Mouse (Mus musculus): ENCODE measurements at regions not wholly inside any gene's neighbourhood (a gene's known extent, or its start where the extent isn't known, plus 50 kb on each side); places are given as distances from the start of the nearest gene placed in this dataset.

- Histone ChIP-seq H3K36me3 (ENCODE audit: insufficient read depth, low read length) (no peaks in the 10 kb centered on the region), H3K4me3 (replicated peaks; ENCODE audit: low read depth, low read length) (no peak overlapping the region), H3K9me3 (replicated peaks; ENCODE audit: low read length) (no peaks in the 10 kb centered on the region), H3K27me3 (ENCODE audit: insufficient read depth, low read length) (no peaks in the 10 kb centered on the region), H3K4me1 (replicated peaks; ENCODE audit: insufficient read depth, low read length) (no peaks in the 10 kb centered on the region), H3K27ac (no peak overlapping the region), H3K9ac (ENCODE audit: low read depth, low read length) (no peak overlapping the region), H3K4me2 (ENCODE audit: low read length) (no peak overlapping the region)
- no peak for ATAC-seq (replicated peaks; ENCODE audit: low FRiP score, low read depth)
- no peak for DNase-seq (ENCODE audit: low spot score)
- 81% methylated on average over 10 of the region's 10 CpGs for WGBS
- TF ChIP-seq CTCF (IDR thresholded peaks at IDR 0.05; ENCODE audit: low read depth), result no peak
Measured at GRCm38 (mm10) chr10:98645681-98646122, 268.5 kb upstream of the Atp2b1 start.

DNA sequence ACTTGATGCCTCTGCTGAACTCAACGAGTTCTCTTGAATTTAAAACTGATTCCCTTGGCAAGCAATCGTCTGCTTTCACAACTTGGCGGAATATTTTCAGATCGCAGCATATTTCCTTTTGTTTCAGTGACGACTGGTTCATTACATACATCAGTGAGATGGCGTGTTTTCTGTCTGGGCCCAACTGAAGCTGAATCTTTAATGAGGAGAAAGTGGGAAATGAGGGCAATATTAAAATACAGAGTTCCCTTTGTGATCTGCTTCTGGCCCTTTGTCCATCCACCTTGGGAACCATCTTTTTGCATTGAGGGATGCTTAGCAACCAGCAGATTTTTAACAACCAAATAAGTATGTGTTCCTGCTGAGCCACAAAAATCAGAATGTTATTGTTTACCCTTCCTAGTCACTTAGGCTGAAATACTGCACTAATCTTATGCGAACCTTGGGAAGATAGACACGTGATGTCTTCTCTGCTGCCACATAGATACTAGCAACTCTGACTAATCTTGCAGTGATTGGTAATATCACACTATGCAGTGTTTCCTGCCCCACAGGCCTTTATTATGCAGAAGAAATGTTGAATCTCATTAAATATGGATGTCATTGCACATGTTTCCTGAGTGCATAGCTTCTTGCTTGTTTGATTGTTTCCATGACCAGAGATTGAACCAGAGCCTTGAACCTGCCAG, 267.8 kb upstream of the Atp2b1 start:
- H3K36me3 ChIP-seq (ENCODE audit: insufficient read depth, low read length), result no peaks in the 10 kb centered on the region
- H3K27me3 ChIP-seq (ENCODE audit: insufficient read depth, low read length), result no peaks in the 10 kb centered on the region
- no peak overlapping the region for H3K4me2 ChIP-seq (ENCODE audit: low read length)
- no peaks in the 10 kb centered on the region for H3K4me1 ChIP-seq (replicated peaks; ENCODE audit: insufficient read depth, low read length)
- 85% methylated on average over 8 of the region's 8 CpGs for WGBS
- DNase-seq (ENCODE audit: low spot score) (no peak), ATAC-seq (replicated peaks; ENCODE audit: low FRiP score, low read depth) (no peak)
- H3K9ac ChIP-seq (ENCODE audit: low read depth, low read length), result no peak overlapping the region
- no peak for TF ChIP-seq CTCF (IDR thresholded peaks at IDR 0.05; ENCODE audit: low read depth)
- H3K27ac ChIP-seq, result no peak overlapping the region
- H3K4me3 ChIP-seq (replicated peaks; ENCODE audit: low read depth, low read length), result no peak overlapping the region
- H3K9me3 ChIP-seq (replicated peaks; ENCODE audit: low read length), result no peaks in the 10 kb centered on the region

GRCm38 (mm10) chr10:98648710-98649245, 265.4 kb upstream of the Atp2b1 start:
- Histone ChIP-seq H3K27ac (no peak overlapping the region), H3K4me1 (replicated peaks; ENCODE audit: insufficient read depth, low read length) (no peaks in the 10 kb centered on the region), H3K4me2 (ENCODE audit: low read length) (no peak overlapping the region), H3K9me3 (replicated peaks; ENCODE audit: low read length) (no peaks in the 10 kb centered on the region), H3K27me3 (ENCODE audit: insufficient read depth, low read length) (no peaks in the 10 kb centered on the region), H3K36me3 (ENCODE audit: insufficient read depth, low read length) (no peaks in the 10 kb centered on the region), H3K9ac (ENCODE audit: low read depth, low read length) (no peak overlapping the region), H3K4me3 (replicated peaks; ENCODE audit: low read depth, low read length) (no peak overlapping the region)
- DNase-seq (ENCODE audit: low spot score) (no peak), ATAC-seq (replicated peaks; ENCODE audit: low FRiP score, low read depth) (no peak)
- 96% methylated on average over 7 of the region's 7 CpGs for WGBS
- TF ChIP-seq CTCF (IDR thresholded peaks at IDR 0.05; ENCODE audit: low read depth), result no peak

DNA sequence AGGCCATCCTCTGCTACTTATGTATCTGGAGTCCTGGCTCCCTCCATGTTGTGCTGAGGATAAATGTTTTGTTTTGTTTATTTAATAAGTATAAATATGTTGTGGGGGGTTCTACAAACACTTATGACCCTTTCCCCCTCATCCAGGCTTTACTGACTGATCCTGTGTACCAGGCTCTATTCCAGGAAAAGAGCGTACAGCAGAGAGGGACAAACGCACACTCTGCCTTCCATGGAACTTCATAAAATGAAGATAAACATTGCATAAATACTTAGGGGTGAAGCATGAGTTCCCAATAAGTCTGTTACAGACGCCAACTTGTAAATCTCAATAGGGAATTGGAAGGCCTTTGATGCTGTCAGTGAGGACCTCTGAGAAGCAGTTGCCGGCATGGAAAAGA, 263.7 kb upstream of the Atp2b1 start:
- H3K4me3 ChIP-seq (replicated peaks; ENCODE audit: low read depth, low read length), result no peak overlapping the region
- no peak for TF ChIP-seq CTCF (IDR thresholded peaks at IDR 0.05; ENCODE audit: low read depth)
- DNase-seq (ENCODE audit: low spot score) (no peak), ATAC-seq (replicated peaks; ENCODE audit: low FRiP score, low read depth) (no peak)
- WGBS, result 71% methylated on average over 4 of the region's 4 CpGs
- H3K27me3 ChIP-seq (ENCODE audit: insufficient read depth, low read length), result no peaks in the 10 kb centered on the region
- no peak overlapping the region for H3K4me2 ChIP-seq (ENCODE audit: low read length)
- H3K4me1 ChIP-seq (replicated peaks; ENCODE audit: insufficient read depth, low read length), result no peaks in the 10 kb centered on the region
- H3K9me3 ChIP-seq (replicated peaks; ENCODE audit: low read length), result no peaks in the 10 kb centered on the region
- H3K9ac ChIP-seq (ENCODE audit: low read depth, low read length), result no peak overlapping the region
- H3K36me3 ChIP-seq (ENCODE audit: insufficient read depth, low read length), result no peaks in the 10 kb centered on the region
- no peak overlapping the region for H3K27ac ChIP-seq

DNA sequence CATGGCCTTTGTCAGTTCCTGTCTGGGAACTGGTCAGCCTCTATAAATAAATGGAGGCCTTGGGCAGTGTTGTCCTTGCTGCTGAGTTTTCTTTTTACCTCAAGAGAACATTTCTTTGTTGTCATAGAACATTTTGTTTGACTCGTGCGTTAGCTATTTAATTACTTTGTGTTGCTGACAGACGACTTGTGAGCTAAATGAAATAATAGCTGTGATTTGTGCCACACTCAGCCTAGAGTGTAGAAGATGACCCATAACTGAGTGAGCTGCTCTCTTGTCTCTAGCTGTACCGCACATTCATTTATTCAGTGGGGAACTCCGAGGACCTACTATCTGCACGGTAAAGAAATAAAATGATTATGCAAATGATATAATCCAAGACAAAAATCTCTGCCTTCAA, 263.1 kb upstream of the Atp2b1 start:
- no peak overlapping the region for H3K4me3 ChIP-seq (replicated peaks; ENCODE audit: low read depth, low read length)
- H3K27me3 ChIP-seq (ENCODE audit: insufficient read depth, low read length), result no peaks in the 10 kb centered on the region
- no peak overlapping the region for H3K27ac ChIP-seq
- no peak for DNase-seq (ENCODE audit: low spot score)
- H3K36me3 ChIP-seq (ENCODE audit: insufficient read depth, low read length), result no peaks in the 10 kb centered on the region
- no peaks in the 10 kb centered on the region for H3K4me1 ChIP-seq (replicated peaks; ENCODE audit: insufficient read depth, low read length)
- no peak for ATAC-seq (replicated peaks; ENCODE audit: low FRiP score, low read depth)
- no peak overlapping the region for H3K9ac ChIP-seq (ENCODE audit: low read depth, low read length)
- no peaks in the 10 kb centered on the region for H3K9me3 ChIP-seq (replicated peaks; ENCODE audit: low read length)
- no peak for TF ChIP-seq CTCF (IDR thresholded peaks at IDR 0.05; ENCODE audit: low read depth)
- no peak overlapping the region for H3K4me2 ChIP-seq (ENCODE audit: low read length)
- 72% methylated on average over 6 of the region's 6 CpGs for WGBS

- ATAC-seq (replicated peaks; ENCODE audit: low FRiP score, low read depth), result no peak
- no peak for DNase-seq (ENCODE audit: low spot score)
- Histone ChIP-seq H3K27me3 (ENCODE audit: insufficient read depth, low read length) (no peaks in the 10 kb centered on the region), H3K9ac (ENCODE audit: low read depth, low read length) (no peak overlapping the region), H3K36me3 (ENCODE audit: insufficient read depth, low read length) (no peaks in the 10 kb centered on the region), H3K4me2 (ENCODE audit: low read length) (no peak overlapping the region), H3K4me3 (replicated peaks; ENCODE audit: low read depth, low read length) (no peak overlapping the region), H3K27ac (no peak overlapping the region), H3K9me3 (replicated peaks; ENCODE audit: low read length) (no peaks in the 10 kb centered on the region), H3K4me1 (replicated peaks; ENCODE audit: insufficient read depth, low read length) (no peaks in the 10 kb centered on the region)
- WGBS, result 93% methylated on average over 5 of the region's 5 CpGs
- TF ChIP-seq CTCF (IDR thresholded peaks at IDR 0.05; ENCODE audit: low read depth), result no peak
Measured at GRCm38 (mm10) chr10:98651599-98651998, 262.6 kb upstream of the Atp2b1 start.

DNA sequence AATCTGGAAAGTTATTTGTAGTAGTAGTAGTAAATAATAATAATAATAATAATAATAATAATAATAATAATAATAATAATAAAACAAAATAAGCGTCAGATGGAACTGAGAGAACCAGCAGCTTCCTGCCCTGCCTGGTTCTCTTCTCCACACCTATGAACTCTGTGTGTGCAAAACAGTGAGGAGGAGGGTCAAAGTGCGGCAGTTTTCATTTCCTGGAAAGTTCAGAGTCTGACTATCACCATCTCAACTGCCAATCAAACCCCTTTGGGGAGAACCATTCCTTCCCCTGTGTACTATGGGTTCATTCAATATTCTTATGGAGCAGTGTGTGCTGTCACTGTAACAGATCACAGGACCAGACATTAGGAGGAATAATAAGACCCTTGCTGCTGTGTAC, 262.1 kb upstream of the Atp2b1 start:
- TF ChIP-seq CTCF (IDR thresholded peaks at IDR 0.05; ENCODE audit: low read depth), result no peak
- WGBS, result 83% methylated on average over 2 of the region's 2 CpGs
- no peaks in the 10 kb centered on the region for H3K9me3 ChIP-seq (replicated peaks; ENCODE audit: low read length)
- H3K36me3 ChIP-seq (ENCODE audit: insufficient read depth, low read length), result no peaks in the 10 kb centered on the region
- no peak overlapping the region for H3K27ac ChIP-seq
- no peaks in the 10 kb centered on the region for H3K4me1 ChIP-seq (replicated peaks; ENCODE audit: insufficient read depth, low read length)
- no peak overlapping the region for H3K4me3 ChIP-seq (replicated peaks; ENCODE audit: low read depth, low read length)
- H3K27me3 ChIP-seq (ENCODE audit: insufficient read depth, low read length), result no peaks in the 10 kb centered on the region
- no peak overlapping the region for H3K9ac ChIP-seq (ENCODE audit: low read depth, low read length)
- ATAC-seq (replicated peaks; ENCODE audit: low FRiP score, low read depth), result no peak
- H3K4me2 ChIP-seq (ENCODE audit: low read length), result no peak overlapping the region
- no peak for DNase-seq (ENCODE audit: low spot score)
